Mouse (Mus musculus) heart, adult 2 months (tissue): Measurements from ENCODE around the gene Rin2. TPM values are rescaled to one million over a fixed set of nuclear protein-coding genes. Genes with fewer than 3 reads are reported as not detected.

Source experiments
- DNase-seq, 2 experiments: peaks; one replicate each; pipeline ENCODE4 v3.0.0; 2021
- H3K27ac ChIP-seq: fragments of 200-600 bp; 2 replicates; pipeline ENCODE4 v1.8.1; 2022
- H3K27me3 ChIP-seq: fragments of 200-500 bp; 2 replicates; pipeline ENCODE4 v1.6.1; 2012; ENCODE audit warnings: mild to moderate bottlenecking, low read length, inconsistent platforms, mixed read lengths; ENCODE audit not compliant: control insufficient read depth, insufficient read depth
- H3K36me3 ChIP-seq: fragments of 200-500 bp; 2 replicates; pipeline ENCODE4 v1.6.1; 2012; ENCODE audit warnings: low read length, inconsistent platforms; ENCODE audit not compliant: control insufficient read depth, insufficient read depth
- H3K4me1 ChIP-seq: fragments of 200-500 bp; 2 replicates; pipeline ENCODE4 v1.6.1; 2011; ENCODE audit warnings: low read length; ENCODE audit not compliant: control insufficient read depth, insufficient read depth
- H3K4me3 ChIP-seq: fragments of 200-600 bp; 2 replicates; pipeline ENCODE4 v1.8.1; 2022
- H3K79me2 ChIP-seq: fragments of 200-500 bp; replicated peaks from 2 replicates; pipeline ENCODE4 v1.6.1; 2012; ENCODE audit warnings: mild to moderate bottlenecking, inconsistent platforms, low read length, moderate library complexity, mixed read lengths; ENCODE audit not compliant: control insufficient read depth, insufficient read depth
- H3K9ac ChIP-seq: fragments of 200-500 bp; 2 replicates; pipeline ENCODE4 v1.6.1; 2012; ENCODE audit warnings: low read depth, mild to moderate bottlenecking, control low read depth, inconsistent platforms, low read length, mixed read lengths
- CTCF ChIP-seq: fragments of 200-600 bp; IDR thresholded peaks from 2 replicates; pipeline ENCODE4 v1.8.1; 2022; ENCODE audit warnings: antibody characterized with exemption, mild to moderate bottlenecking, moderate library complexity
- EP300 ChIP-seq: fragments of 200-500 bp; IDR thresholded peaks from 2 replicates; pipeline ENCODE4 v1.6.1; 2011; ENCODE audit warnings: low read depth, low read length, control low read depth; ENCODE audit not compliant: insufficient read depth
- POLR2A ChIP-seq: fragments of 200-500 bp; IDR thresholded peaks from 2 replicates; pipeline ENCODE4 v1.6.1; 2011; ENCODE audit warnings: mild to moderate bottlenecking, low read depth, low read length, control low read depth; ENCODE audit not compliant: insufficient read depth
- WGBS: fragments of 180-500 bp; shearing (Covaris S2); methylation state at CpG from one replicate; pipeline ENCODE4 v1.1.7; 2018; 5-methylcytosine and 5-hydroxymethylcytosine counted together
- intact Hi-C: fragments of 180-260 bp; cut with DNase I; formaldehyde crosslinking; loops from one replicate; pipeline ENCODE4 v1.15.1; 2025
- polyA plus RNA-seq: library from polyadenylated mRNA; depleted of rRNA; stranded (reverse); fragments of >200 nt; gene quantifications from 2 replicates; pipeline ENCODE4 v1.2.3, GENCODE M21; 2012
- total RNA-seq, 2 experiments: library from RNA; stranded (reverse); gene quantifications; 2 replicates each; pipeline ENCODE4 v1.2.3; 2021

Rin2 gene
- total and polyA plus RNA-seq, 3 experiments: 9.0 to 20.2 (median 18.8) TPM

- H3K27ac ChIP-seq: no peak overlapping the region
- DNase-seq: no peak
- H3K79me2 ChIP-seq: peaks cover 5% of the 10 kb centered on the region
- 82% methylated on average over 3 of the region's 3 CpGs for WGBS
- peaks cover 39% of the 10 kb centered on the region for H3K36me3 ChIP-seq
- peaks cover 16% of the 10 kb centered on the region for H3K4me1 ChIP-seq
- H3K27me3 ChIP-seq: no peaks in the 10 kb centered on the region
- no peak overlapping the region for H3K4me3 ChIP-seq
- intact Hi-C loops: no loop called here
- H3K9ac ChIP-seq: no peak overlapping the region
- TF ChIP-seq CTCF (no peak), POLR2A (no peak), EP300 (no peak)
Measured at GRCm38 (mm10) chr2:145877191-145877590, 202.2 kb downstream of the Rin2 start.

- no peak for DNase-seq
- Histone ChIP-seq H3K27ac (peak overlapping the region; percentile 51), H3K27me3 (no peaks in the 10 kb centered on the region), H3K4me1 (peaks cover 35% of the 10 kb centered on the region), H3K79me2 (no peaks in the 10 kb centered on the region), H3K9ac (no peak overlapping the region; the same call in 1 of the 2 replicates), H3K4me3 (no peak overlapping the region), H3K36me3 (peaks cover 46% of the 10 kb centered on the region)
- intact Hi-C loops: loop anchor here (2.0 to 5.0 kb wide), 2 partner anchors 16 to 84 kb away; no protein-coding TSS in a partner anchor
- 37% methylated on average over 11 of the region's 11 CpGs for WGBS
- no peak for TF ChIP-seq POLR2A
- no peak for TF ChIP-seq EP300
- no peak for TF ChIP-seq CTCF
Measured at GRCm38 (mm10) chr2:145880887-145881747, 206.1 kb downstream of the Rin2 start.

- TF ChIP-seq CTCF: no peak
- TF ChIP-seq EP300: no peak
- no peak for TF ChIP-seq POLR2A
- WGBS: 63% methylated on average over 5 of the region's 5 CpGs
Measured at GRCm38 (mm10) chr2:145881932-145882331, 206.9 kb downstream of the Rin2 start.

GRCm38 (mm10) chr2:145882398-145882797 lies 207.4 kb downstream of the Rin2 start:
- H3K36me3 ChIP-seq: peaks cover 56% of the 10 kb centered on the region
- no peak overlapping the region for H3K27ac ChIP-seq
- TF ChIP-seq CTCF: peak; percentile 88
- no peak for TF ChIP-seq EP300
- H3K4me1 ChIP-seq: peaks cover 39% of the 10 kb centered on the region
- intact Hi-C loops: loop anchor here (2.0 to 5.0 kb wide), 2 partner anchors 85 to 182 kb away; no protein-coding TSS in a partner anchor
- H3K79me2 ChIP-seq: no peaks in the 10 kb centered on the region
- H3K4me3 ChIP-seq: no peak overlapping the region
- 6% methylated on average over 2 of the region's 2 CpGs for WGBS
- no peaks in the 10 kb centered on the region for H3K27me3 ChIP-seq
- H3K9ac ChIP-seq: no peak overlapping the region
- no peak for DNase-seq

More at GRCm38 (mm10) chr2:145881932-145882331, 206.9 kb downstream of the Rin2 start:
- Histone ChIP-seq H3K4me3 (no peak overlapping the region), H3K79me2 (no peaks in the 10 kb centered on the region), H3K36me3 (peaks cover 52% of the 10 kb centered on the region), H3K27ac (no peak overlapping the region; the same call in 1 of the 2 replicates), H3K4me1 (peaks cover 36% of the 10 kb centered on the region), H3K9ac (no peak overlapping the region), H3K27me3 (no peaks in the 10 kb centered on the region)
- intact Hi-C loops: loop anchor here (2.0 to 5.0 kb wide), 3 partner anchors 17 to 181 kb away; no protein-coding TSS in a partner anchor
- no peak for DNase-seq

- intact Hi-C loops: loop anchor here (2.0 to 5.0 kb wide), 2 partner anchors 61 to 87 kb away; no protein-coding TSS in a partner anchor
- H3K27ac ChIP-seq: peak overlapping the region; percentile 79
- DNase-seq: peak in 1 of 2 experiments; percentile 24
- no peaks in the 10 kb centered on the region for H3K79me2 ChIP-seq
- H3K4me1 ChIP-seq: peaks cover 54% of the 10 kb centered on the region
- H3K4me3 ChIP-seq: no peak overlapping the region
- peaks cover 59% of the 10 kb centered on the region for H3K36me3 ChIP-seq
- TF ChIP-seq EP300 (peak; percentile 47; the same call in 1 of the 2 replicates), POLR2A (peak; percentile 27; the same call in 1 of the 2 replicates), CTCF (no peak)
- no peaks in the 10 kb centered on the region for H3K27me3 ChIP-seq
- 0 out of 2 replicates have a peak overlapping the region, but pooled peaks have one; percentile 19 for H3K9ac ChIP-seq
- 30% methylated on average over 17 of the region's 17 CpGs for WGBS
Measured at GRCm38 (mm10) chr2:145884036-145884912, 209.3 kb downstream of the Rin2 start.
